Mouse (Mus musculus) forebrain, embryonic 11.5 days (tissue): ENCODE results near the gene Plekhm2. TPM values are rescaled to one million over a fixed set of nuclear protein-coding genes. Genes with fewer than 3 reads are reported as not detected.

Experiments used
- ATAC-seq: fragments of 200-750 bp; cut with Nextera tagmentation; replicated peaks from 2 replicates; pipeline ENCODE4 v1.8.0; 2017; ENCODE audit warnings: moderate TSS enrichment; ENCODE audit not compliant: low FRiP score
- DNase-seq: peaks from one replicate; pipeline ENCODE4 v3.0.0-alpha.2; 2017; ENCODE audit warnings: low spot score
- H3K27ac ChIP-seq: fragments of 300-500 bp; sonication (generic); 2 replicates; pipeline ENCODE4 v1.5.1; 2014; ENCODE audit warnings: low read depth, low read length
- H3K27me3 ChIP-seq: fragments of 300-500 bp; sonication (generic); 2 replicates; pipeline ENCODE4 v1.6.1; 2014; ENCODE audit warnings: mild to moderate bottlenecking, low read length, mixed read lengths; ENCODE audit not compliant: control insufficient read depth, insufficient read depth
- H3K36me3 ChIP-seq: fragments of 300-500 bp; sonication (generic); 2 replicates; pipeline ENCODE4 v1.6.1; 2014; ENCODE audit warnings: mild to moderate bottlenecking, low read length, moderate library complexity, mixed read lengths; ENCODE audit not compliant: control insufficient read depth, insufficient read depth
- H3K4me1 ChIP-seq: fragments of 300-500 bp; sonication (generic); replicated peaks from 2 replicates; pipeline ENCODE4 v1.6.1; 2014; ENCODE audit warnings: low read length, mixed read lengths; ENCODE audit not compliant: control insufficient read depth, insufficient read depth
- H3K4me2 ChIP-seq: fragments of 300-500 bp; sonication (generic); 2 replicates; pipeline ENCODE4 v1.6.1; 2014; ENCODE audit warnings: low read depth, mild to moderate bottlenecking, low read length, moderate library complexity, mixed read lengths; ENCODE audit not compliant: severe bottlenecking
- H3K4me3 ChIP-seq: fragments of 300-500 bp; sonication (generic); 2 replicates; pipeline ENCODE4 v1.5.1; 2014; ENCODE audit warnings: low read depth, low read length
- H3K9ac ChIP-seq: fragments of 300-500 bp; sonication (generic); 2 replicates; pipeline ENCODE4 v1.6.1; 2014; ENCODE audit warnings: low read length
- H3K9me3 ChIP-seq: fragments of 300-500 bp; sonication (generic); 2 replicates; pipeline ENCODE4 v1.6.1; 2016; ENCODE audit warnings: low read length, mixed read lengths; ENCODE audit not compliant: control insufficient read depth
- WGBS: fragments of 180-500 bp; shearing (Covaris S2); extraction: QIAGEN DNeasy Blood & Tissue Kit; methylation state at CpG from one replicate; pipeline ENCODE4 v1.1.7; 2014; 5-methylcytosine and 5-hydroxymethylcytosine counted together
- polyA plus RNA-seq: library from polyadenylated mRNA; unstranded; fragments of >200 nt; fragmentation: Nextera tagmentation; extraction: Ambion mirVana; gene quantifications from 2 replicates; pipeline ENCODE4 v1.2.1, GENCODE M21; 2014

Plekhm2 gene
- polyA plus RNA-seq, 1 experiment from 2014 or later = 4.6 TPM

GRCm38 (mm10) chr4:141595138-141595537 lies 69.6 kb downstream of the Plekhm2 start:
- WGBS = 93% methylated on average over 11 of the region's 11 CpGs
- ATAC-seq (no peak), DNase-seq (no peak)
- H3K4me2 ChIP-seq = no peak overlapping the region
- no peaks in the 10 kb centered on the region for H3K9me3 ChIP-seq
- H3K27ac ChIP-seq = no peak overlapping the region
- peaks cover 18% of the 10 kb centered on the region for H3K27me3 ChIP-seq
- H3K9ac ChIP-seq = no peak overlapping the region
- H3K36me3 ChIP-seq = no peaks in the 10 kb centered on the region
- peaks cover 16% of the 10 kb centered on the region; the same call in 1 of the 2 replicates for H3K4me1 ChIP-seq
- no peak overlapping the region for H3K4me3 ChIP-seq

GRCm38 (mm10) chr4:141591547-141591946 lies 73.2 kb downstream of the Plekhm2 start:
- H3K27ac ChIP-seq = no peak overlapping the region
- H3K27me3 ChIP-seq = no peaks in the 10 kb centered on the region
- no peak overlapping the region for H3K4me2 ChIP-seq
- no peak overlapping the region for H3K9ac ChIP-seq
- no peaks in the 10 kb centered on the region for H3K4me1 ChIP-seq
- 26% methylated on average over 3 of the region's 3 CpGs for WGBS
- no peak overlapping the region for H3K4me3 ChIP-seq
- H3K9me3 ChIP-seq = no peaks in the 10 kb centered on the region
- ATAC-seq (no peak), DNase-seq (peak; percentile 72)
- H3K36me3 ChIP-seq = no peaks in the 10 kb centered on the region

- Histone ChIP-seq H3K36me3 (no peaks in the 10 kb centered on the region), H3K9me3 (no peaks in the 10 kb centered on the region), H3K4me2 (no peak overlapping the region), H3K27ac (no peak overlapping the region), H3K27me3 (no peaks in the 10 kb centered on the region), H3K4me1 (no peaks in the 10 kb centered on the region), H3K9ac (no peak overlapping the region), H3K4me3 (no peak overlapping the region)
- DNase-seq (no peak), ATAC-seq (no peak)
- WGBS = 91% methylated on average over 8 of the region's 8 CpGs
Observed at GRCm38 (mm10) chr4:141583919-141584318, 80.8 kb downstream of the Plekhm2 start.

- no peaks in the 10 kb centered on the region for H3K4me1 ChIP-seq
- H3K4me2 ChIP-seq = no peak overlapping the region
- H3K9ac ChIP-seq = no peak overlapping the region
- ATAC-seq (no peak), DNase-seq (no peak)
- no peaks in the 10 kb centered on the region for H3K27me3 ChIP-seq
- no peak overlapping the region for H3K4me3 ChIP-seq
- H3K9me3 ChIP-seq = no peaks in the 10 kb centered on the region
- H3K36me3 ChIP-seq = no peaks in the 10 kb centered on the region
- 88% methylated on average over 13 of the region's 13 CpGs for WGBS
- H3K27ac ChIP-seq = no peak overlapping the region
Observed at GRCm38 (mm10) chr4:141581051-141581450, 83.6 kb downstream of the Plekhm2 start.

- no peaks in the 10 kb centered on the region for H3K36me3 ChIP-seq
- 89% methylated on average over 3 of the region's 3 CpGs for WGBS
- ATAC-seq = no peak
Observed at GRCm38 (mm10) chr4:141578833-141579232, 85.9 kb downstream of the Plekhm2 start.

GRCm38 (mm10) chr4:141576877-141577276 lies 87.8 kb downstream of the Plekhm2 start:
- no peak overlapping the region for H3K9ac ChIP-seq
- H3K36me3 ChIP-seq = no peaks in the 10 kb centered on the region
- 93% methylated on average over 7 of the region's 7 CpGs for WGBS
- H3K4me1 ChIP-seq = no peaks in the 10 kb centered on the region
- no peak overlapping the region for H3K4me2 ChIP-seq
- H3K27me3 ChIP-seq = no peaks in the 10 kb centered on the region
- H3K9me3 ChIP-seq = no peaks in the 10 kb centered on the region
- ATAC-seq (no peak), DNase-seq (peak; percentile 58)
- no peak overlapping the region for H3K4me3 ChIP-seq
- no peak overlapping the region for H3K27ac ChIP-seq

More at GRCm38 (mm10) chr4:141578833-141579232, 85.9 kb downstream of the Plekhm2 start:
- Histone ChIP-seq H3K27me3 (no peaks in the 10 kb centered on the region), H3K4me1 (no peaks in the 10 kb centered on the region), H3K9ac (no peak overlapping the region), H3K9me3 (no peaks in the 10 kb centered on the region), H3K27ac (no peak overlapping the region), H3K4me2 (no peak overlapping the region), H3K4me3 (no peak overlapping the region)
- DNase-seq = no peak

- Histone ChIP-seq H3K4me2 (no peak overlapping the region), H3K4me1 (no peaks in the 10 kb centered on the region), H3K27me3 (no peaks in the 10 kb centered on the region), H3K27ac (no peak overlapping the region), H3K4me3 (no peak overlapping the region), H3K9me3 (no peaks in the 10 kb centered on the region), H3K36me3 (no peaks in the 10 kb centered on the region), H3K9ac (no peak overlapping the region)
- DNase-seq = peak; percentile 48
- no peak for ATAC-seq
- WGBS = 83% methylated on average over 11 of the region's 11 CpGs
Observed at GRCm38 (mm10) chr4:141576404-141576803, 88.3 kb downstream of the Plekhm2 start.

Other genes with a start within 250 kb of the Plekhm2 start
- gene Clcnkb, start 248.9 kb downstream of the Plekhm2 start, polyA plus RNA-seq = not detected in 2 replicates
- not detected in 2 replicates for gene Hspb7, start 244.1 kb downstream of the Plekhm2 start, polyA plus RNA-seq
- gene Srarp, start 228.8 kb downstream of the Plekhm2 start, polyA plus RNA-seq = not detected in 2 replicates
- gene Zbtb17, start 220.2 kb downstream of the Plekhm2 start, polyA plus RNA-seq = 50.8 and 55.7 TPM in 2 replicates
- 17.1 and 19.2 TPM in 2 replicates for gene Spen, start 126.3 kb downstream of the Plekhm2 start, polyA plus RNA-seq
- gene Fblim1, start 58.8 kb downstream of the Plekhm2 start, polyA plus RNA-seq = 21.4 and 24.8 TPM in 2 replicates
- 0.28 TPM in 1 of 2 replicates, not detected in the other for gene Tmem82, start 46.3 kb downstream of the Plekhm2 start, polyA plus RNA-seq
- 0.13 TPM in 1 of 2 replicates, not detected in the other for gene Slc25a34, start 41.1 kb downstream of the Plekhm2 start, polyA plus RNA-seq
- gene Rsc1a1, start 20.7 kb upstream of the Plekhm2 start, polyA plus RNA-seq = 2.4 TPM in 1 of 2 replicates, not detected in the other
- gene Ddi2, start 58.5 kb upstream of the Plekhm2 start, polyA plus RNA-seq = 22.6 and 24.2 TPM in 2 replicates
- not detected in 2 replicates for gene Agmat, start 81.8 kb upstream of the Plekhm2 start, polyA plus RNA-seq
- 4.2 and 4.3 TPM in 2 replicates for gene Dnajc16, start 126.0 kb upstream of the Plekhm2 start, polyA plus RNA-seq
- gene Casp9, start 128.7 kb upstream of the Plekhm2 start, polyA plus RNA-seq = 20.4 and 21.2 TPM in 2 replicates
- not detected in 2 replicates for gene Cela2a, start 161.3 kb upstream of the Plekhm2 start, polyA plus RNA-seq
- gene Ctrc, start 181.5 kb upstream of the Plekhm2 start, polyA plus RNA-seq = not detected in 2 replicates
- 43.4 and 45.3 TPM in 2 replicates for gene Efhd2, start 210.0 kb upstream of the Plekhm2 start, polyA plus RNA-seq